Mouse (Mus musculus): ENCODE data around the gene Gabpb2. TPM values are rescaled to one million over a fixed set of nuclear protein-coding genes. Genes with fewer than 3 reads are reported as not detected.
A peak's percentile ranks its signal among the peaks of the same experiment; 100 is the strongest.

The Gabpb2 gene
- total RNA-seq (2021): 10 to 100 TPM; 12.7 to 13.2 TPM
- long read RNA-seq, partial matches to known transcripts: 0 of 9 reads
- long read RNA-seq, other reads (novel, unspliced or antisense): 9 of 9 reads

- DNase-seq (ENCODE audit: low spot score in 2 of 2): peak; percentile 81 to 92
These were observed at the start of gene Gabpb2 for GRCm38 (mm10) chr3:95217255-95218134. Gene Gabpb2, minus strand, starts transcription at chr3:95217916.

- DNase-seq (ENCODE audit: low spot score in 2 of 2): no peak
These were observed 48.3 kb upstream of the Gabpb2 start for GRCm38 (mm10) chr3:95266052-95266451.

DNA sequence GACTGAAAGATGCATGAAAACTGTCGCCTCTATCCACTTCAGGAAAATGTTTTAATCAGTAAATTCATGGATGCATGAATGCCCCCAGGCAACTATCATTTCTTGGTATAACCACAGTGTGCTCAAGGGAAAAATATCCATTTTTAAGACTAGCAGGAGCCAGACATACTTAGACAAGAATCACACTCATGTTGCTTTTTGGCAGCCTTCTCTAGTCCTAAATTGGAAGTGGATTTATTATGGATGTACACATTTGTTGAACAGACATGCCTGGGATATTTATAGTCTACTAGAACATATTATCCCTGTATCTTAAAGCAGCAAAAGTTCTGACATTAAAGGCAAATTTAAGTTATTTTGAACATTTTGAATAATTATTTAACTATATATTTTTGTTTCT is 47.0 kb upstream of the Gabpb2 start:
- no peak for DNase-seq (ENCODE audit: low spot score in 2 of 2)

DNA sequence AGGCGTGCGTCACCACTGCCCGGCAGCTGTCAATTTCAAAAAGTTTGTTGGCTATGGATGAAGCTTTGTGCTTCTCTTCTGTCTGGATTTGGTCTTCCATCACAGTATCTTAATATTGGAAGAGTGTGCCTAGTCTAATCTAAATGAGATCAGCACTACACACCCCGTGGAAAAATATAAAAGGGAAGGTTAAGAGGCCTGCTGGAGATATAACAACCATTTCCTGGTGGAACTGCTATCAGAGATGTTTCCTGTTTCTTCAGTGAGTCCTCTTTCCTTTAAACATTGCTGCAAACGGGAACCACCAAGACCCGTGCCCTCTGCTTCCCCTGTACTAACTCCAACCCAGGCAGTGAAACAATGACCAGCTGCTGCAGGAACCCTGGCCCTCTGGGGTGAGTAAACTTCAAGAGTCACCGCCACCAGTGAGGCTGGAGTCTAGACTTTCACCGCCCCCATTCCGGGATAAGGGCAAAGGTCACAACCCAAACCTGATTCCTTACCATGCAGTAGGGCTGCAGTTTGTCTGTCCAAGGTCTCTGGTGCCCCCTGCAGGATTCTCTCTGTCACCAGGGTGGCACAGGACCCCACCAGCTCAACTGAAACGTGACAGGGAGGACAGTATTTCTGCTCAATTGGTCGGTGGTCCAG is 45.5 kb upstream of the Gabpb2 start:
- peak in 1 of 2 experiments; percentile 62 for DNase-seq (ENCODE audit: low spot score in 2 of 2)

DNA sequence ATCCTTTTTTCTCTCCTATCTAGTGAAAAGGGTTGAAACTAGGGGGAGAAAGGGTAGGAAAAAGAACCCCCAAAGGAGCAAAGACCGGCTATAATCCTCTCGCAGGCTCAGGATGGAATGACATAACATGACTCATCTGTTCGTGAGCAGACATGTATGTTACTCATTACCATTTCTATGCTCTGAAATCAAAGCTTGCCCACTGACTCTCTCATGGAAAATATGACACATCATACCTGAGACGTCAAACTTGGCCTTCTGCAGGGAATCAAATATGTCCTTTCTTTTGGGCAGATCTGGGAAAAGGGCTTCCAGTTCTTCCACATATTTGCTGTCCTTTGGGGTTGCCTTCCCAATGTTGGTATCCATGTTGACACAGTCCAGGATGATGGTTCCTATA is 44.3 kb upstream of the Gabpb2 start:
- no peak for DNase-seq (ENCODE audit: low spot score in 2 of 2)

DNA sequence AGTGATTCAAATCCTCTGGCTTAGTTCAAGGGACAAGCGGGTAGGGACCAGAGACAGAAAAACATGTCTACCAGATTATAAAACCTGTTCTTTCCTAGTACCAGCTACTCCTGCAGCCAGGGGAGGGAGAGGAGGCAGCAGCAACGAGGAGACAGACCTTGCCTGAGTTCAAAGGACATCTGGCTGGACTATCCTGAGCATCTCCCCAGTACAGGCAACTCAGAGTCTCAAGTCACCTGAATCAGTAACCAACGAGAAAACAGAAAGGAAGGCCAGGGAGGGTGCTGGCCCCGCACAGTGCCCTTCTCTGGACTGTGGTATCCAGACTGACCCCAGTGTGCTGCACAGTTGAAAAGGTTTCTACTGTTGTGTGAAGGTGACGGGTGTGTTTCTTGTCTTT is 39.2 kb upstream of the Gabpb2 start:
- no peak for DNase-seq (ENCODE audit: low spot score in 2 of 2)

GRCm38 (mm10) chr3:95250783-95251424 is 33.2 kb upstream of the Gabpb2 start, which contains the start of gene Bnipl:
Gene Bnipl, minus strand, starts transcription at chr3:95251193.
- no peak for DNase-seq (ENCODE audit: low spot score in 2 of 2)

GRCm38 (mm10) chr3:95250361-95250760 is 32.6 kb upstream of the Gabpb2 start:
- no peak for DNase-seq (ENCODE audit: low spot score in 2 of 2)

- DNase-seq (ENCODE audit: low spot score in 2 of 2): no peak
These were observed 30.1 kb upstream of the Gabpb2 start for GRCm38 (mm10) chr3:95247660-95248336.

GRCm38 (mm10) chr3:95246465-95247231 is 28.9 kb upstream of the Gabpb2 start:
- DNase-seq (ENCODE audit: low spot score in 2 of 2): peak; percentile 42 to 77

- no peak for DNase-seq (ENCODE audit: low spot score in 2 of 2)
These were observed 25.4 kb upstream of the Gabpb2 start for GRCm38 (mm10) chr3:95243086-95243485.

DNA sequence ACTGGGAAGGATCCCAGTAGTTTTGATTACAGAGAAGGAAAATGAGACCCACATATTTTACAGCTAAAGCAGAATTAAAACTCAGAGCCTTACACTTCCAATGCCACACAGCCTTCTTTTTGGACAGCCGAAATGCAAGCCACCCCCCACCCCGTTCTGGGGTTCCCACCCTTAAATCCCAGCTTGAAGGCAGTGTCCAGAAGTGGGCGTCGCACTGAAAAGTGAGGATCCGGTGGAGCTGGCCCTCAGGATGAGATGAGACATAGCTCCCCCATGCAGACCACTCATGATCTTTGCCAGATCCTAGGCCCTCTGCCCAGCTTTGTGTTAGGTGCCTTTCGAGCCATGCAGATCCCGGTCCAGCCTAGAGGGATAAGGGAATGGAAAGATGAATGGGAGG is 23.8 kb upstream of the Gabpb2 start, which contains the start of gene Gm128:
Gm128 (minus strand) TSS at position 101 of the 400 bp plus-strand sequence.
- DNase-seq (ENCODE audit: low spot score in 2 of 2): no peak

DNA sequence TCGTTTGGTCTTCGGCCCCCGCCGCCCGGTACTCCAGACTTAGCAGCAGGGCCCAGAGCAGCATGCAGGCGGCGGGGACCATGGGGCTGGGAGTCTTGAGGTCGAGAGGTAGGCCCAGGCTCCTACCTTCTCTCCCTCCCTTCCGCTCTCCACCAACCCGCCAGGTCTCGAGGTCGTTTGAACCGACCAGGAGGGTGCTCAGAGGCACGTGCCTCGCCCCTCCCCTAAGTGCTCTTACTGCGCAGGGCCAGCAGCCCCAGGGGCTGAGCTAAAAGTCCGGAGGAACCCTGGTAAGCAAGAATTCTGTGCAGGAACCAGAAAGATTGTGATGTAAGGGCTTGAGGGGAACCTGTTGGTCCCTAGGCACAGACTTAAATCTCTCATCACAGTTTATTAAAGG is 23.2 kb upstream of the Gabpb2 start:
- no peak for DNase-seq (ENCODE audit: low spot score in 2 of 2)

DNA sequence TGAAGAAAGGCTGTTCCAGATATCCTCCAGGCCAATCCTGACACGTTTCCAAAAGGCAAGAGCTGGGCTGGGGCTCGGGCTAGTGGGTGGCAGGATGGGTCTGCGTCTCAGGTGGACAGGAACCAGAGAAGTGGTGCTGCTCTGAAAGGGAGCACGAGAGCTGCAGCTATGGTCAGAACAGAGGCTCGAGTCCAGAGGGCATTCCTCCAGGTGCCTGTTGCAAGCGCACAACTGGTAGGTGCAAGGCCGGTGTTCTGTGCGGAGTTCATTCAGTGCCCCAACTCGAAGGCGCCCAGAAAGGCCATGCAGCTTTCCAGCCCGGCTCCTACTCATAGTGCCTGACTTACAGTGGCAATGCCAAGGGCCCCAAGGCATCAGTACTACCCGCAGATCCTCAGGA is 22.3 kb upstream of the Gabpb2 start:
- DNase-seq (ENCODE audit: low spot score in 2 of 2): no peak

- no peak for DNase-seq (ENCODE audit: low spot score in 2 of 2)
These were observed 21.3 kb upstream of the Gabpb2 start for GRCm38 (mm10) chr3:95239022-95239421.

GRCm38 (mm10) chr3:95237541-95238099 is 19.9 kb upstream of the Gabpb2 start:
- no peak for DNase-seq (ENCODE audit: low spot score in 2 of 2)

GRCm38 (mm10) chr3:95235386-95236301 is 17.9 kb upstream of the Gabpb2 start:
- no peak for DNase-seq (ENCODE audit: low spot score in 2 of 2)

DNA sequence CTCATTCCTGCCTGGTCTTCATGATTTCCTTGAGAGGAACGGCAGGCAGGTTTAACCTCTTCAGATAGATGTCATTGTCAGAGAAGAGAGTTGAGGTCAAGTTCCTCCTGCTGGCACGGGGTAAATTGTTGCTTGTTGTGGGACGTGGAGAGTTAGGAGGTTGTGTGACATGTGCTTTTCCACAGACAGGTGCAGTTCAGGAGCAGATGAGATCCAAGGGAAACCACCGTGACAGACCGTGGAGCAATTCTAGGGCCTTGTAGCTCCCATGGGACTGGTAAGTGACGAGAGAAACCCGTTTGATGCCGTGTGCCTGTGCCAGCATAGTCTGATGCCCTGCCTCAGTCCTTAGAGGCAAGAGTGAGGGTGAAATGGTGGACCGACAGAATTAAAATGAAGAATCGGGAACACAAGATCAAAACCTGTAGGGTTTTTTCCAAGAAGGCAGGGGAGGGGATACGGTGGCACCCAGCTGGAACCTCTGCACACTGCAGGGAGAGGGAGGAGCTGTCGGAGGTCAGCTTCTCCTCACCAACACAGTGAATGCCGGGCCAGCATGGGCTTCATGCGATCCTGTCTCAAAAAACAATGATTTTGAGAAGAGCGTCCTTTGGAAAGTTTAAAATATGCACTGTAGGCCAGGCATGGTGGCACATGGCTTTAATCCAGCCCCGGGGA is 15.7 kb upstream of the Gabpb2 start:
- DNase-seq (ENCODE audit: low spot score in 2 of 2): no peak
